Mouse (Mus musculus) lung, postnatal 0 days (tissue): ENCODE measurements at regions not wholly inside any gene's neighbourhood (a gene's known extent, or its start where the extent isn't known, plus 50 kb on each side); places are given as distances from the start of the nearest gene placed in this dataset.

ENCODE experiments used
- ATAC-seq: fragments of 200-750 bp; cut with Nextera tagmentation; 2 replicates; pipeline ENCODE4 v1.8.0; 2017; ENCODE audit warnings: moderate library complexity
- DNase-seq: peaks from one replicate; pipeline ENCODE4 v3.0.0-alpha.2; 2016; ENCODE audit warnings: low spot score
- H3K27ac ChIP-seq: fragments of 300-500 bp; sonication (generic); 2 replicates; pipeline ENCODE4 v1.5.1; 2014; ENCODE audit warnings: antibody characterized with exemption, mild to moderate bottlenecking, low read length, mixed read lengths
- H3K27me3 ChIP-seq: fragments of 300-500 bp; sonication (generic); replicated peaks from 2 replicates; pipeline ENCODE4 v1.6.1; 2014; ENCODE audit warnings: low read length, mixed read lengths; ENCODE audit not compliant: insufficient read depth
- H3K36me3 ChIP-seq: fragments of 300-500 bp; sonication (generic); 2 replicates; pipeline ENCODE4 v1.6.1; 2014; ENCODE audit warnings: low read length, mixed read lengths; ENCODE audit not compliant: insufficient read depth
- H3K4me1 ChIP-seq: fragments of 300-500 bp; sonication (generic); 2 replicates; pipeline ENCODE4 v1.6.1; 2014; ENCODE audit warnings: antibody characterized with exemption, low read depth, low read length, mixed read lengths; ENCODE audit not compliant: insufficient read depth
- H3K4me2 ChIP-seq: fragments of 300-500 bp; sonication (generic); replicated peaks from 2 replicates; pipeline ENCODE4 v1.6.1; 2014; ENCODE audit warnings: low read depth, mild to moderate bottlenecking, low read length, moderate library complexity, mixed read lengths
- H3K4me3 ChIP-seq: fragments of 300-500 bp; sonication (generic); 2 replicates; pipeline ENCODE4 v1.5.1; 2014; ENCODE audit warnings: low read depth, low read length
- H3K9ac ChIP-seq: fragments of 300-500 bp; sonication (generic); replicated peaks from 2 replicates; pipeline ENCODE4 v1.6.1; 2014; ENCODE audit warnings: low read depth, mild to moderate bottlenecking
- H3K9me3 ChIP-seq: fragments of 300-500 bp; sonication (generic); 2 replicates; pipeline ENCODE4 v1.6.1; 2016; ENCODE audit warnings: low read length, mixed read lengths
- CTCF ChIP-seq: IDR thresholded peaks from 2 replicates; pipeline ENCODE4 v1.5.1; 2016; ENCODE audit warnings: antibody characterized with exemption, mild to moderate bottlenecking
- EP300 ChIP-seq: IDR thresholded peaks from 2 replicates; pipeline ENCODE4 v1.6.1; 2016; ENCODE audit warnings: antibody characterized with exemption, mild to moderate bottlenecking, control low read depth
- WGBS: fragments of 180-500 bp; shearing (Covaris S2); extraction: QIAGEN DNeasy Blood & Tissue Kit; methylation state at CpG from one replicate; pipeline ENCODE4 v1.1.7; 2014; 5-methylcytosine and 5-hydroxymethylcytosine counted together

DNA sequence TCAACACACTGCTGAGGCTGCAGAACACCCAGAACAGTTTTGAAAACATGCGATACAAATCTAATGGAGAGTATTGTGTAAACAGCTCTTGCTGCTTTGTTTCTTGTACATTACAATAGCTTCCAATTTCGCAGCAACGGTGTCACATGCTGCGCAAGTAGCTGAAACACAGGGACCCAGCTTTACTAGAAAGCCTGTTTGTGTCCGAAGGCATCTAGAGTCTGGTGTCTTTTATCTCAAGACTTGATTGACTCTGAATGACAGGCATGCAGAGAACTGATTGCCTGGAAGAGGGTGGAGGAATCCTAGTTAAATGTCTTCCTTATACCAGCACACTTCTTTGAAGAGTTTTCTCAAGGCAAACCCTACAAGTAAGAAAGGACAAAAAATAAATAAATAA is 66.1 kb upstream of the Fgf10 start:
- TF ChIP-seq EP300 (no peak), CTCF (no peak)
- Histone ChIP-seq H3K4me1 (no peaks in the 10 kb centered on the region), H3K4me3 (no peak overlapping the region), H3K4me2 (no peak overlapping the region), H3K36me3 (no peaks in the 10 kb centered on the region), H3K9ac (no peak overlapping the region), H3K27ac (no peak overlapping the region), H3K27me3 (no peaks in the 10 kb centered on the region), H3K9me3 (no peaks in the 10 kb centered on the region)
- WGBS = 76% methylated on average over 5 of the region's 5 CpGs
- ATAC-seq (no peak), DNase-seq (no peak)

DNA sequence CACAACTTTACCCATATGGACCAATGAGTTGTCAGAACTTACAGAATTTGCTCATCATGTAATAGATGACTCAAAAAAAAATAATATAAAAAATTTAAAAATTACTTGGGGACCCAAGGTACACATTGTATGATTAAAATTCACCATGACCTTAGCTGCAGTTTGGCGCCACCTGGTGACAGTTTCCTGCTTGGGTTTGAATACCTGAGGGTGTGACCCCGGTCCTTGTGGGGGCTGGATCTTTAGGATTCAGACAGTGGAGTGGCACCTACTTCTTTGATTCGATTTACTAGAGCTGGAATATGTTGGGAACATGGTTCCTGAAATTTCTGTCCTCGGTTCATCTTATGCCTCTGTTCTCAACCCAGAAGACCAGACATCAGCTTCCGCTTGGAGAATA is 72.7 kb upstream of the Fgf10 start:
- Histone ChIP-seq H3K4me3 (no peak overlapping the region), H3K4me1 (no peaks in the 10 kb centered on the region), H3K27me3 (no peaks in the 10 kb centered on the region), H3K9me3 (no peaks in the 10 kb centered on the region), H3K9ac (no peak overlapping the region), H3K36me3 (no peaks in the 10 kb centered on the region), H3K27ac (no peak overlapping the region), H3K4me2 (no peak overlapping the region)
- ATAC-seq (no peak), DNase-seq (no peak)
- 59% methylated on average over 5 of the region's 5 CpGs for WGBS
- TF ChIP-seq EP300 (no peak), CTCF (peak; percentile 33)

DNA sequence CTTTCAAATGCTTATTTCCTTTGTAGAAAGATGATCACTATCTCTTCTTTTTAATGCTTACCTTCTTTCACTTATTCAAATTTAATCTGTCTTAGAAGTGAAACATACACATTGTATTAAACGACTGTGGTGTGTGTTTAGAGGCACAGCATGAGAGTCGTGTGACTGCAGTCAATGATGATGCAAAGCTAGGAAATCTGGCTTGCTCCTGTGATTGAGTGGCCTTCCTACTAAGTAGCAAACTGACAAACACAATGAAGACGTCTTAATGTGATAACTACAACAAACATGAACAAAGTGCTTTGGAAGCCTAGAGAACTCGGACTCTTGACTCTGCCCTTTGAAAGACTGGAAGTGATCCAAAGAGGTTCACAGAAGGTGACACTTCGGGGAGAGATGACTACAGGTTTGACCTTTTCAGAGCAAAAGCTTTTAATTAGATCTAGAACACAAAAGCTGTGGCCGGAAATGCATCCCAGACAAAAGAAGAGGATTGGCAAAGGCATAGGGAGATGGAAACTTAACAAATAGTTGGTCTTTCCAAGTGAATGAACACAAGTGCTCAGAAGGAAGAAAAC is 73.3 kb upstream of the Fgf10 start:
- WGBS = 38% methylated on average over 6 of the region's 6 CpGs
- Histone ChIP-seq H3K4me3 (no peak overlapping the region), H3K4me1 (no peaks in the 10 kb centered on the region), H3K27ac (no peak overlapping the region), H3K4me2 (no peak overlapping the region), H3K9me3 (no peaks in the 10 kb centered on the region), H3K36me3 (no peaks in the 10 kb centered on the region), H3K27me3 (no peaks in the 10 kb centered on the region), H3K9ac (no peak overlapping the region)
- DNase-seq = no peak
- ATAC-seq = no peak
- TF ChIP-seq EP300 (no peak), CTCF (no peak)

DNA sequence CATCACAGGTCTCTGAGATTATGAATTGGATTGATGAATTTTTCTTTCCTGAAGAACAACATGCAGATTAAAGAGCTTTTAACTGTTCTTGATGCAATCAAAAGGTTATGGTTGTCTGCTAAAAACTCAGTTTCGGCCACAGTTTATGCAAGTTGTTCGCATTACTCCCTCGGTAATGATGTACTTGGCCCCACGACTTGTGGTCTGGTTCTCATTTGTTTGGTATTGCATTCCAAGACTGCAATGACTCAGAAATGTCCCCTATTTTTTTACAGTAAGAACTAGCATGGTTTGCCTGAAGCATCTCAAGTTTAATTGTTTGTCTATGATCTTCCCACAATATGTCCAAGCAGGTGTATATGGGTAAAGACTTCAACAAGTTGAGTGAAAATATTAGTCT is 77.5 kb upstream of the Fgf10 start:
- DNase-seq (no peak), ATAC-seq (no peak)
- no peak overlapping the region for H3K4me2 ChIP-seq
- H3K36me3 ChIP-seq = no peaks in the 10 kb centered on the region
- no peaks in the 10 kb centered on the region for H3K4me1 ChIP-seq
- no peaks in the 10 kb centered on the region for H3K9me3 ChIP-seq
- TF ChIP-seq EP300 = no peak
- no peak for TF ChIP-seq CTCF
- no peak overlapping the region for H3K9ac ChIP-seq
- no peak overlapping the region for H3K4me3 ChIP-seq
- H3K27ac ChIP-seq = no peak overlapping the region
- 85% methylated on average over 4 of the region's 4 CpGs for WGBS
- H3K27me3 ChIP-seq = no peaks in the 10 kb centered on the region

DNA sequence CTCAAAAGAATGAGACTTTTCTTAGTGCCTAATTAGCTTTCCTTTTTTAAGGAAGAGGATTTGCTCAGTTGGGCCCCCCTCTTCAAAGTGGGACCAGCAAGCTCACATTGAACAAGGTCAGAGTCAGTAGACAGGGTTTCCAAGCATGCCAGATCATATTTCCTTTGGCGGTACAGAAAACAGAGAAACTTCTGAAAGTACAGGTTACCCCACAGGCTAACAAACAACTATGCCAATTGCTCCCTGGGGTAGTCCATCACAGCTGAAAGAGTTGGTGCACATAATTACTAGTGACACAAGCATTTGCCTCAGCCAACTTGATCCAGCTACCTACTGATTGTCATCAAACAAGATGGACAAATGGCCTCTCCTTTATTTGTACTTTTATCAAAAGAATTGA is 97.0 kb upstream of the Fgf10 start:
- no peak for DNase-seq
- H3K9me3 ChIP-seq = no peaks in the 10 kb centered on the region
- no peaks in the 10 kb centered on the region for H3K36me3 ChIP-seq
- 77% methylated on average over 1 of the region's 1 CpGs for WGBS
- H3K4me1 ChIP-seq = no peaks in the 10 kb centered on the region
- no peak overlapping the region for H3K9ac ChIP-seq
- H3K27me3 ChIP-seq = no peaks in the 10 kb centered on the region
- no peak overlapping the region for H3K4me3 ChIP-seq
- ATAC-seq = no peak
- no peak for TF ChIP-seq EP300
- no peak for TF ChIP-seq CTCF
- H3K27ac ChIP-seq = no peak overlapping the region
- H3K4me2 ChIP-seq = no peak overlapping the region

DNA sequence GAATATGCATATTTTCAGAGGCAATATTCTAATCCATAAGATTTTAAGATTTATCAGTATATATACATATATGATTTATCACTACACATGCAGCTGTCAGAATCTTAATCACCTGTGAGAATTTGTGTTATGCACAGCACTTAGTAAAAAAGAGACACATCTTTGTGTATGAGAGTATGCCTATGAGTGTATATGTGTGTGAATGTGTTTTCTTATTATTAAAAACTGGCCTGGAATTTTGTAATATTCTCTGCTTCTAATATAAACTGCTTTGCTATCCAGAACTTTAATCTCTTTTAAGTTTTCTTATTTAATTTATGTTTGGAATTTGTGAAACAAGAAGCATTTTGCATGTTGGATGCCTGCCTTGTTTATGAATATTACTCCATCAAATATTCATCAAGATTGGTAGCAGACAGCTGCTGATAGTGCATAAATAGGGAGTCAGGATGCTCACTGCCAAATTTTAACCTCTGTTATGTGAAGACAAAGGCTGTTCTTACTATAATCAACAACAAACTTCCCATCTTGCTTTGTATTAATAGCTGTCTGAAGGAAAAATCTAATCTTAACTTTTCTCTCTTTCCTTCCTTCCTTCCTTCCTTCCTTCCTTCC is 104.3 kb upstream of the Fgf10 start:
- DNase-seq (peak; percentile 4), ATAC-seq (no peak)
- Histone ChIP-seq H3K4me1 (no peaks in the 10 kb centered on the region), H3K36me3 (no peaks in the 10 kb centered on the region), H3K27me3 (no peaks in the 10 kb centered on the region), H3K9ac (no peak overlapping the region), H3K27ac (no peak overlapping the region), H3K4me2 (no peak overlapping the region), H3K4me3 (no peak overlapping the region), H3K9me3 (no peaks in the 10 kb centered on the region)
- TF ChIP-seq EP300 (no peak), CTCF (no peak)

DNA sequence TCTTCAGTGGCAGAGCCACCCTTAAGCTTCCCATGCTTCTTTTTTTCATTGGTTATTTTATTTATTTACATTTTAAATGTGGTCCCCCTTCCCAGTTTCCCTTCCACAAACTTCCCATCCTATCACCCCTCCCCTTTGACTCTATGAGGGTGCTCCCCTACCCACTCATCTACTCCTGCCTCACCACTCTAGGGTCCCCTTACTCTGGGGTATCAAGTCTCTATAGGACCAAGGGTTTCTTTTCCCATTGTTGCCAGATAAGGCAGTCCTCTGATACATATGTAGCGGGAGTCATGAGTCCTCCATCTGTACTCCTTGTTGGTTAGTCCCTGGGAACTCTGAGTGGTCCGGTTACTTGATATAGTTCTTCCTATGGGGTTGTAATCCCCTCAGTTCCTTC is 110.6 kb upstream of the Fgf10 start:
- no peaks in the 10 kb centered on the region for H3K36me3 ChIP-seq
- DNase-seq = no peak
- no peaks in the 10 kb centered on the region for H3K4me1 ChIP-seq
- ATAC-seq = no peak
- TF ChIP-seq CTCF (no peak), EP300 (no peak)
- H3K4me2 ChIP-seq = no peak overlapping the region
- no peak overlapping the region for H3K4me3 ChIP-seq
- no peak overlapping the region for H3K9ac ChIP-seq
- 87% methylated on average over 2 of the region's 2 CpGs for WGBS
- H3K9me3 ChIP-seq = no peaks in the 10 kb centered on the region
- H3K27ac ChIP-seq = no peak overlapping the region
- H3K27me3 ChIP-seq = no peaks in the 10 kb centered on the region
